Mouse (Mus musculus) cerebellum, postnatal 25 days (tissue): ENCODE measurements around the gene Swsap1.

Source experiments
- DNase-seq, 2 experiments: peaks; one replicate each; pipeline ENCODE4 v3.0.0; 2021; ENCODE audit warnings: mixed read lengths in 2 of 2

Swsap1 gene

GRCm38 (mm10) chr9:21955570-21956281 lies at the start of gene Swsap1:
TSS of gene Swsap1 (plus strand) at chr9:21955755.
- DNase-seq = peak; percentile 98 to 100

DNA sequence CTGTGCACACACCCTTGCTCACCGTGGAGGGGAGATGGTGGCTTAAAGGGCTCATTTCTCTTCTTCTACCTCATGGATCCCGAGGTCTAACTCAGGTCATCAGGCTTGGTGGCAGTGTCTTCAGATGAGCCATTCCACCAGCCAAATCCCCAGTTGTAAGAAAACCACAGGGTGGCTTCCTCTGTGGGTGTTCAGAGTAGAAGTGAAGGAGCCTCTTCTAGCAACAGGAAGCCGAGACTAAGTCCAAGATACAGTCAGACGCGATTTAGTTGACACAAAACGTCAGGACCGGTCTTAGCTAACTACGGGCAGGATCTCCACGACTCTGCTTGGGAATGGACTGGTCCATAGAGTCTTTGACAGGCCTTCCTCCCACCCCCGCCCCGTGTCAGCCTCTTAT lies 47.3 kb upstream of the Swsap1 start:
- no peak for DNase-seq

DNA sequence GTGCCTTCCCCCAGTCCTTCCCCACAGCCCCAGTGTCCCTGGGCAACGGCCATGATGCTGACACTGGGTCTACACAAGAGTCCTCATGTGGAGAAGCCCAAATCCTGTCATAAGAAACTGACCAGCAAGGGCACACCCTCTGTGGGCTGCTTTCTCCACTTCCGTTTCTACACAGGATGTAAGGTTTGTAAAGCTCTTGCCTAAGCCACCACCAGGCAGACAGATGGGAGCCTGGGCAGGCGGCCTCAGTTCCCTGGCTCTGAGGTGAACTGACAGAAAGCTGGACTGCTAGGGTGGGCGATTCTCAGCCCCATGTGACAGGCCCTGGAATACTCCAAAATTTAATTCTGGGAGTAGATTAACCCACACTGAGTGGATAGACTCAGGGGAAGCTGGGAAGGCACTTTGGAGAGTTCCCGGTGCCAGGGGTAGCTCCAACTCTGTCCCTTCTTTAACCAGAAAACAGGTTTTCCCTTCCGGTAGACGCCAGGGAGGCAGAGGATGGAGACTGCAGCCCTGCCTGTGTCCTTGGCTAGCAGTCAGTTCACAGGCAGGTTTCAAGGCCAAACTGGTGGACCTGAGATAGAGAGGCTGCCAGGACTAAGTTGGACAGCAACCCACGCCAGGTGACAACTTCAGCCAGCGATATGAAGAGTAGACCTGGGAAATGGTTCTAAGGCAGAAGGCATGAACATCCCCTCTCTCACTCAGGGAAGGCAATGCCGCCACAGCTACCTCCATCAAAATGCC lies 45.9 kb upstream of the Swsap1 start:
- peak; percentile 55 to 58 for DNase-seq

DNA sequence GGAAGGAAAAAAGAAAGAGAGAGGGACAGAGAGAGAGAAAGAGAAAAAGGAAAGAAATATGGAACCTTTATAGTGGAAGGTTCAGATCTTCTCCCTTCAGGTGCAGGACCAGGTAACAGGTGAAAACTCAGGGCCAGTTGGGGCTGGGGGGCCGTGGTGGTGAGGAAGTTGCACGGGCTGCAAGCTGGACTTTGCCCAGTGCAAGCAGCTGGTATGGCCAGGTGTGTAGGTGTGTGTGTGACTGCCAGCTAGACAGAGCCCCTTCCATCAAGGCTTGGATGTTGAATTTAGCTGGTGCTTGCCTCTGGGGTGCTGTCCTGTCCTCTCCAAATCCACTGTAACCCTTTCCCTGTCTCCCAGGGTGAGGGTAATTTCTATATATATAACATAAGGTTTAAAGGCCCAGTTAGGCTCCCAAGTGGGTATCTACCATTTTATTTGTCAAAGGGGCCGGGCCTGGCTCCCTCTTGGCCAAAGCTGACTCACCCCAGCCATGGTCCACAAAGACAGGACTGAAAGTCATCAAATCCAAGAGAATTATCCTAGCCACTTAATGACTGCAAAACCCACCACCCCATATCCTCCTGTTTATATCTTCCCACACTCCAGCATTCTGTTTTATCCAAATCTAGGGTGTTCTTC lies 38.6 kb upstream of the Swsap1 start:
- no peak for DNase-seq

DNA sequence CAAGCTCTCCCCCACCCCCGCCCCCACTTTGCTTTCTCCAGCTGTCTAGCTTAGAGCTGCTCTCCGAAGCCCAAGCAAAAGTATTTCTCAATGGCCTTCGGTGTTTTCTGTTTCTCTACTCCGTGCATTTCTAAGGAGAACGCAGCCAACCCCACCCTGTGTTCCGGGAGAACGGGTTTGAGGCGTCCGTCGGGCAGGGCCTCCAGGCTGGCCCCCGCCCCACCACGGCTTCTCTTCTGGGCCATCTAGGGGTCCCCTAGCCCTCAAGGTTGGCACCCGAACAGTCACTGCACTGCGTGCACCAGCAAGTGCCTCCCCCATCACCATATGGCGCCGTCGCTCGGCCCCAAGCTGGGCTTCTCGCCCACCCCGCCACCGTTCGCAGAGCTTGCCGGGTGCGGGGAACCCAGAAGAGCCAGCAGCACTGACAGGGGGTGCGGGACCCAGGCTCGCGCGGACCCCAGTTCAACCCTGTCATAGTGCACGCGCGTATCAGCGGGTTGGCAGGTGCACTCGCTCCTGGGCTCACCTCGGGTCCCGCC lies 38.0 kb upstream of the Swsap1 start:
- DNase-seq = peak in 1 of 2 experiments; percentile 68

DNA sequence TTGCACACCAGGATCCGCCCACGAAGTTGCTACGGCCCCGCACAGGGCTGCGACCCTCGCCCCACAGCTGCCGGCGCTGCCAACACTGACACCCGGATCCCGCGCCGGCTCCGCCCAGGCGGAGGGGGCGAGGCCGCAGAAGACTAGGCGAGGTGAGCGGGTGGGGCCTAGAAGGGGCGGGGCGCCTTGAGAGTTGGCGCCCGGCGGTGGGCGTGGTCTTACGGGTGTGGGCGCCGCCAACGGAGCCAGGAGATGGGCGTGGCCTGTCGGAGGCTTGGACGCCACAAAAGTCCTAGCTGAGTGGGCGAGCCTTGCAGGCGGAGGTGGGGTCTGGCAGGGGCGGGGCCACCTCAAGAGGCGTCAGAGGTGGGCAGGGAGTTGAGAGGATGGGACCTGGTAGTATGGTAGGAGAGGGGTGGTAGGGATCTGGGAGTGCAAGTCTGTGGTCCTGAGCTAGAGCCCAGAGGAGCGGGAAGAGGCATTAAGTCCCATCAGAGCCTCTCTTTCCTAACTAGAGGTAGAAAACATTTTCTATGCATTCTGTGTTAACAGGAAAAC lies 37.4 kb upstream of the Swsap1 start, which contains the start of gene Rab3d:
Gene Rab3d (minus strand): TSS at position 158 of the 558 bp plus-strand sequence.
- peak; percentile 89 to 96 for DNase-seq

GRCm38 (mm10) chr9:21918692-21919384 lies 36.7 kb upstream of the Swsap1 start:
- no peak for DNase-seq

GRCm38 (mm10) chr9:21923036-21923435 lies 32.5 kb upstream of the Swsap1 start:
- no peak for DNase-seq

DNA sequence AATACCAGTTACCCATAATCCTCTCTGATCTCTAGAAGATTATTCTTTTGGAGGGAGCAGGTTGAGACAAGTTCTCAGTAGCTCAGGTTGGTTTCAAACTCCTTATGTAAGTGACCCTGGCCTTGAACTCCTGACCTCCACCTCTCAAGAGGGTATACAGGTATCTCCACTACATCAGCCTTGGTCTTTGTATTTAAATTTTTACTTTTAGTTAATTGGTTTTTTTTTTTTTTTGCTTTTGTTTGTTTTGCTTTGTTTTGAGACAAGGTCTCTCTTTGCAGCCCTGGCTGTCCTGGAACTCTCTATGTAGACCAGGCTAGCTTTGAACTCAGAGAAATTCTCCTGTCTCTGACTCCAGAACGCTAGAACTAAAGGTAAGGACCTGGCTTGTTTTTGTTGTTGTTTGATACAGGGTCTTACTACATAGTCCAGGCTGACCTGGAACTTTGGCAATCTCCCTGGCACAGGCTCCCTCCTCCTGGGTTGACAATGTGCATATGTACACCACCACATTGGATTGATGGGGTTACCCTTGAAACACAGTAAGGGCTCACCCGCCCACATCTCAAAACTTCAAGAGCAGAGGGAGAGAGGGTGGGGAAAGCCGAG lies 32.0 kb upstream of the Swsap1 start:
- DNase-seq = no peak

DNA sequence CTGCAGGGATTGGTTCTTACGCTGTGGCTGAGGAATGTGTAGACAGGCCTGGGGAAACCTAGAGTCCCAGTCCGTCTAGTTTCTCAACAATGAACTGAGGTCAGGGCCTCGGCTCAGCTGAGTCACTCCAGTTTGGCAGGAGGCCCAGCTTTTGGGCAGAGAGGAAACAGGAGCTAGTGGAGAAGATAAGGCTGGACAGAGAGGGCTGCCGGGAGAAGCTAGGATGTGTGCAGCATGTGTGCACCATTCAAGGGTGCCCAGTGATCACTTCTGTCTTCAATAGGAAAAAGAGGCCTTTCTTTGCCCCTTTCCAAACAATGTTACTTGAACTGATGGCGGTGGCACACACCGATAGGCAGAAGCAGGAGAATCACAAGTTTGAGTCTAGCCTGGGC lies 31.5 kb upstream of the Swsap1 start:
- peak; percentile 57 to 80 for DNase-seq

DNA sequence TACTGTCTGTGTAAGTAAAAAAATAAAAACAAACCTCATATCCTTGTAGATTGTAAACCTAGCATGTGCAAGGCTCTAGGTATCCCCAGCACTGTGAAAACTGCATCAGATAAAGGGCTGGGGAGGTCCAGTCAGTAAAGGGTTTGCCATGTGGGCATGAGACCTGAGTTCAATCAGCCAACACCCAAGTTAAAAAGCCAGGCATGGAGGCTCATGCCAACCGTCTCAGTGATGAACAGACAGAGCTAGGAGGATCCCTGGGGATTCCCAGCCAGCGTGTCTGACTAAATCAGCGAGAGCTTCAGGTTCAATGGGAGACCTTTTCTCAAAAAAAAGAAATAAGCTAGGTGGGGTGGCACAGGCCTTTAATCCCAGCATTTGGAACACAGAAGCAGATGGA lies 30.5 kb upstream of the Swsap1 start:
- DNase-seq = no peak

GRCm38 (mm10) chr9:21925506-21925905 lies 30.0 kb upstream of the Swsap1 start:
- no peak for DNase-seq

DNA sequence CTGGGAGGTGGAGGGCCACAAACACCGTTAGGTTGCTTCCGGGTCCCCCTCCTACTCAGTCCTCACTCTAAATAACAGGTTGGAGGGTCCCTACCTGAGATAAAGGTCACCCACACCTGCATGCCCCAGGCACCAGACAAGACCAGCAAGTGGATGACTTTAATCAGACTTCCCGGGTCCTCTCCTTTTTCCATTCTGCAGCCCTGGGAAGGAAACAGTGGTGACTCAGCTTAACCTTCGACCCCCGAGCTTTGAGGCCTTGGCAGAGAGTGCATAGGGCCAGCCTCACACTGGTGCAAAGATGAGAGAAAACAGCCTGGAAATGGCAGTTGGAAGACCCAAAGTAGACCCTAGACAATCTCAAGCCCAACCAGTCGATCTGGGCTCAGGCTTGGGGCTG lies 29.4 kb upstream of the Swsap1 start:
- DNase-seq = peak in 1 of 2 experiments; percentile 6

- peak in 1 of 2 experiments; percentile 6 for DNase-seq
Measured at GRCm38 (mm10) chr9:21926784-21927183, 28.8 kb upstream of the Swsap1 start.

DNA sequence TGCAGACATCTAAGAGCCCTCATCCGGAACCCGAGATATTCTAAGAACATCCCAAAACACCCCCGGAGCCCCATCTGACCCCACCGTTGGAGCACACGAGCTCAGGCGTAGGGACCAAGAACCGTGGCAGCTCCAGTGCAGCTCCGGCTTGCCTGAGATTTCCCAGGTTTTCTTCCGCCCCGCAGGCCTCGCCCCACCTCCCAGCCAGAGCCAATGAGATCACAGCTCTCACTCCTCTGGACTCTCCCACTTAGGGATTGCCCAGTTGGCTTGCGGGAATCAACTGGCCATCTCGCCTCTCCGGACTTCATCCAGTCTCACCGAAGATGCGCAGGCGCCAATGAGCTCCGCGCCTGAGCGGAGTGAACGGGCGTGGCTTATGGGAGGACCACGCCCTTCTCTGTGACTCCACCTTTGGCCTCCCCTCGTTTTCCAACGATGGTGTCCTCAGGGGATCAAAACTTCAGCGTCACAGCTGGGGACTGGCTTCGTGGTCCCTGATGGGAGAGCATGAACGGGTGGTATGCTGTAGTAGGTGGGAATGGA lies 28.3 kb upstream of the Swsap1 start, which contains the start of the genes Ccdc159 and Tmem205:
Gene Ccdc159 (plus strand): TSS at position 264 of the 546 bp plus-strand sequence.
Gene Tmem205 (minus strand): TSS at position 349 of the 546 bp plus-strand sequence.
- peak; percentile 91 to 94 for DNase-seq

- no peak for DNase-seq
Measured at GRCm38 (mm10) chr9:21929208-21929607, 26.3 kb upstream of the Swsap1 start.

DNA sequence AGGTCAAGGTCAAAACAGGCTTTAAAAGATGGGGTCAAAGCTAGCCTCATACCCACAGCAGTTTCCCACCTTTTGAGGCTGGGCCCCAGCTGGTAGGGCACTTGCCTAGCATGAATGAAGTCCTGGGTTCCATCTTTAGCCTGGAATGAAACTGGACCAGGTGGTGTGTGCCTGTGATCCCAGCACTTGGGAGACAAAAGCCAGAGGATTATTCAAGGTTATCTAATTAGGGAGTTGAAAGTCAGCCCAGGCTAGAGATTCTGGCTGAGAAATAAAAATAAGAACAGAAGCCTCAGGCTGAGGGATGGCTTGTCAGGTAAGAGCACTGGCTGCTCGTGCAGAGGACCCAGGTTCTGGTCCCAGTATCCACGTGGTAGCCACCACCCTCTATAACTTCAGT lies 23.5 kb upstream of the Swsap1 start:
- no peak for DNase-seq

GRCm38 (mm10) chr9:21932445-21933137 lies 23.0 kb upstream of the Swsap1 start:
- no peak for DNase-seq

GRCm38 (mm10) chr9:21934021-21934420 lies 21.5 kb upstream of the Swsap1 start:
- peak in 1 of 2 experiments; percentile 54 for DNase-seq

- DNase-seq = no peak
Measured at GRCm38 (mm10) chr9:21935466-21936131, 20.0 kb upstream of the Swsap1 start.
